Mouse (Mus musculus) heart, adult 2 months (tissue): ENCODE data around the gene Smap1. TPM values are rescaled to one million over a fixed set of nuclear protein-coding genes. Genes with fewer than 3 reads are reported as not detected.

Source experiments
- DNase-seq, 2 experiments: peaks; one replicate each; pipeline ENCODE4 v3.0.0; 2021
- H3K27ac ChIP-seq: fragments of 200-600 bp; 2 replicates; pipeline ENCODE4 v1.8.1; 2022
- H3K27me3 ChIP-seq: fragments of 200-500 bp; 2 replicates; pipeline ENCODE4 v1.6.1; 2012; ENCODE audit warnings: mild to moderate bottlenecking, low read length, inconsistent platforms, mixed read lengths; ENCODE audit not compliant: control insufficient read depth, insufficient read depth
- H3K36me3 ChIP-seq: fragments of 200-500 bp; 2 replicates; pipeline ENCODE4 v1.6.1; 2012; ENCODE audit warnings: low read length, inconsistent platforms; ENCODE audit not compliant: control insufficient read depth, insufficient read depth
- H3K4me1 ChIP-seq: fragments of 200-500 bp; 2 replicates; pipeline ENCODE4 v1.6.1; 2011; ENCODE audit warnings: low read length; ENCODE audit not compliant: control insufficient read depth, insufficient read depth
- H3K4me3 ChIP-seq: fragments of 200-600 bp; 2 replicates; pipeline ENCODE4 v1.8.1; 2022
- H3K79me2 ChIP-seq: fragments of 200-500 bp; replicated peaks from 2 replicates; pipeline ENCODE4 v1.6.1; 2012; ENCODE audit warnings: mild to moderate bottlenecking, inconsistent platforms, low read length, moderate library complexity, mixed read lengths; ENCODE audit not compliant: control insufficient read depth, insufficient read depth
- H3K9ac ChIP-seq: fragments of 200-500 bp; 2 replicates; pipeline ENCODE4 v1.6.1; 2012; ENCODE audit warnings: low read depth, mild to moderate bottlenecking, control low read depth, inconsistent platforms, low read length, mixed read lengths
- CTCF ChIP-seq: fragments of 200-600 bp; IDR thresholded peaks from 2 replicates; pipeline ENCODE4 v1.8.1; 2022; ENCODE audit warnings: antibody characterized with exemption, mild to moderate bottlenecking, moderate library complexity
- EP300 ChIP-seq: fragments of 200-500 bp; IDR thresholded peaks from 2 replicates; pipeline ENCODE4 v1.6.1; 2011; ENCODE audit warnings: low read depth, low read length, control low read depth; ENCODE audit not compliant: insufficient read depth
- POLR2A ChIP-seq: fragments of 200-500 bp; IDR thresholded peaks from 2 replicates; pipeline ENCODE4 v1.6.1; 2011; ENCODE audit warnings: mild to moderate bottlenecking, low read depth, low read length, control low read depth; ENCODE audit not compliant: insufficient read depth
- WGBS: fragments of 180-500 bp; shearing (Covaris S2); methylation state at CpG from one replicate; pipeline ENCODE4 v1.1.7; 2018; 5-methylcytosine and 5-hydroxymethylcytosine counted together
- intact Hi-C: fragments of 180-260 bp; cut with DNase I; formaldehyde crosslinking; loops from one replicate; pipeline ENCODE4 v1.15.1; 2025
- polyA plus RNA-seq: library from polyadenylated mRNA; depleted of rRNA; stranded (reverse); fragments of >200 nt; gene quantifications from 2 replicates; pipeline ENCODE4 v1.2.3, GENCODE M21; 2012; rRNA removed
- total RNA-seq, 2 experiments: library from RNA; stranded (reverse); gene quantifications; 2 replicates each; pipeline ENCODE4 v1.2.3; 2021

The Smap1 gene
- total and polyA plus RNA-seq, 3 experiments = 19.1 to 21.6 (median 20.0) TPM

DNA sequence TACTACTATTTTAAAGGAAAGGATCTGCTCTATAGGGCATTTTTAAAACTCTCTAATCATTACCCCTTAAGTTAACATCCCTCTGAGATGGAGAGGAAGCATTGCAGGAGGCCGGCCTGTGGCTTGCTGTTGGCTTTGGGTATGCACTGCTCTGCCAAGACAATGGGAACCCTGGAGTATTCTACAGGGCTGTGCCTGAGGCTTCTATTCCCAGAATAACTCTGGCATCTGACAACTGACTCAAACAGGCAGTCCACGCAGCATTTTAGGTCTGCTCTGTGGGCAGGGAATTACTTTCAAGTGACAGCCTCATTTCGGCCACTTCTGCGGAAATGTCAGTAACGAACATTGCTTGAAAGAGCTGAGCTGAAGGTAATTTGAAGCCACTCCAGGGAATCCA lies 100.5 kb downstream of the Smap1 start:
- intact Hi-C loops = no loop called here
- H3K79me2 ChIP-seq = no peaks in the 10 kb centered on the region
- 61% methylated on average over 5 of the region's 5 CpGs for WGBS
- H3K4me3 ChIP-seq = no peak overlapping the region
- H3K27me3 ChIP-seq = no peaks in the 10 kb centered on the region
- DNase-seq = no peak
- no peaks in the 10 kb centered on the region for H3K36me3 ChIP-seq
- H3K4me1 ChIP-seq = no peaks in the 10 kb centered on the region
- H3K27ac ChIP-seq = no peak overlapping the region
- no peak overlapping the region for H3K9ac ChIP-seq
- TF ChIP-seq CTCF = no peak
- TF ChIP-seq POLR2A = no peak
- TF ChIP-seq EP300 = no peak

DNA sequence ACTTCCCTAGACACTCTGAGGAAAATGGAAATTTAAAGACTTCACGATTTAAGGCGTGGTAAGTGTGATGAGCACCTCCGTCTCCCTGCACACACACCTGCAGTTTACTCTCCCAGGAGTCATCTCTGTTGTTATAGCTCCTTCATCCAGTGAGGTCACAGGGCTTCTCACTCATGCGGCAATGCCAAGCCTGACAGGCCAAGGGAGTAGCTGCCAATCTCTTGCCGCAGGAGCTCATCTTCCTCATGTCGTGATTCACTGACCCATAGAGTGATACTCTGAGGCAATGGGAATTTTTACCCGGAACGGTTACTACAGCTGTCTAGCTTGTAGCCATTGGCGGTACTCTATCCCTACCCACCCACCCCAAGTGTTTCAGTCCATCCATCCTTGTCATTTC lies 123.8 kb downstream of the Smap1 start:
- Histone ChIP-seq H3K27me3 (no peaks in the 10 kb centered on the region; the same call in 1 of the 2 replicates), H3K79me2 (no peaks in the 10 kb centered on the region), H3K9ac (no peak overlapping the region), H3K27ac (no peak overlapping the region), H3K4me1 (no peaks in the 10 kb centered on the region), H3K4me3 (no peak overlapping the region), H3K36me3 (no peaks in the 10 kb centered on the region)
- intact Hi-C loops = no loop called here
- TF ChIP-seq EP300 = no peak
- TF ChIP-seq CTCF = no peak
- no peak for TF ChIP-seq POLR2A
- WGBS = 83% methylated on average over 9 of the region's 9 CpGs
- DNase-seq = no peak

Other genes starting within 250 kb of the Smap1 start
- not detected for gene B3gat2, start 160.6 kb downstream of the Smap1 start, total RNA-seq
- not detected in 2 replicates for gene B3gat2, start 160.6 kb downstream of the Smap1 start, polyA plus RNA-seq
- 10 to 100 TPM; 80.7 to 84.4 TPM for gene Sdhaf4, start 83.3 kb upstream of the Smap1 start, total RNA-seq
- gene Sdhaf4, start 83.3 kb upstream of the Smap1 start, polyA plus RNA-seq = 33.0 and 60.0 TPM in 2 replicates
- 10 to 100 TPM; 21.0 to 21.1 TPM for gene Fam135a, start 178.0 kb upstream of the Smap1 start, total RNA-seq
- 6.6 and 14.4 TPM in 2 replicates for gene Fam135a, start 178.0 kb upstream of the Smap1 start, polyA plus RNA-seq